ENCODE assay signal across 11 mouse cellular contexts in the genomic region with DNA sequence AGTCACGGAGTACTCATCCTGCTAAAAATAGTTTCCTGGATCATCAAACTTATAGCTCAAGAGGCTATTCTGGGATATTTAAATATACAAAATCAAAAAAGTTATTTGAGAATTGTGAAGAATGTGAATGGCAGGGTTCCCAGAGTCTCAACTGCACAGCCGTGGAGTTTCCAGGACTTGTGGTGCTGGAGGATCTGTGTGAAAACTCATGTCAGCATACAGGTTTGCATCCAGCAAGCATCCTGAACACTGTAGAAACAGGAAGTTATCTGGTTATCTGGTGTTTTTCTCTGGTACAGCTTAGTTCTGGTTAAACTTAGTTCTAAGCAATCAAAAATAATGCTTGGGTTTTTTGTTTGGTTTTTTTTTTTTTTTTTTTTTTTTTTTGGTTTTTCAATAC. TPM values are rescaled to one million over a fixed set of nuclear protein-coding genes. Genes with fewer than 3 reads are reported as not detected.
A peak's percentile ranks its signal among the peaks of the same experiment; 100 is the strongest.
DNase-seq lines count a peak whose midpoint lies in the region; ATAC-seq lines count a peak whose summit lies in the region.
"Had no signal": no experiment of that assay in that cellular context is flagged by ENCODE, and none has a peak within 500 bp of the region (broad histone marks: within the 10 kb centered on the region; RNA-seq: fewer than 3 reads in every experiment).

No protein-coding gene starts in this region.

- peak overlapping the region; percentile 95 for H3K27ac ChIP-seq in heart, embryonic 13.5 days (replicated peaks)
- H3K27ac ChIP-seq: liver, embryonic 14.5 days; midbrain, embryonic 10.5 days had no signal

- H3K4me2 ChIP-seq in heart, embryonic 13.5 days: no peak overlapping the region

- no peak for ATAC-seq in heart, embryonic 13.5 days (ENCODE audit: extremely low read depth, insufficient number of reproducible peaks, low FRiP score, low TSS enrichment)
- ATAC-seq: inflammation-experienced regulatory T-cells, adult 6 months had no signal

- no peak for DNase-seq in heart, postnatal 36 days
- peak; percentile 22 for DNase-seq in kidney, postnatal 14 days
- DNase-seq in kidney, adult 9 months: no peak
- DNase-seq in NIH3T3 (ENCODE audit: low read depth): peak; percentile 93
- peak; percentile 65 for DNase-seq in lung, postnatal 10 days
- DNase-seq in left cerebral cortex, postnatal 4 days: no peak
- DNase-seq in ovary, postnatal 14 days (ENCODE audit: low spot score): no peak

- H3K4me1 ChIP-seq in heart, embryonic 13.5 days: peaks cover 41% of the 10 kb centered on the region

- no peaks in the 10 kb centered on the region for H3K9me3 ChIP-seq in heart, embryonic 13.5 days
- H3K9me3 ChIP-seq: midbrain, embryonic 10.5 days had no signal

- no peak overlapping the region for H3K4me3 ChIP-seq in heart, embryonic 13.5 days
- H3K4me3 ChIP-seq: midbrain, embryonic 10.5 days had no signal

- intact Hi-C loops in heart, postnatal 36 days (cut with DNase I): no loop called here
- intact Hi-C loops in left cerebral cortex, postnatal 4 days (cut with DNase I): no loop called here

- H3K36me3 ChIP-seq in heart, embryonic 13.5 days: no peaks in the 10 kb centered on the region
- H3K36me3 ChIP-seq: midbrain, embryonic 10.5 days had no signal

- no peak overlapping the region for H3K9ac ChIP-seq in heart, embryonic 13.5 days
- H3K9ac ChIP-seq: liver, embryonic 14.5 days had no signal

- H3K27me3 ChIP-seq in heart, embryonic 13.5 days (replicated peaks): no peaks in the 10 kb centered on the region

- WGBS in heart, embryonic 13.5 days: 26% methylated on average over 2 of the region's 2 CpGs

RNA-seq across cellular contexts. Expression of a gene that starts 6.7 kb away (rescaled TPM):
- polyA plus RNA-seq in heart, embryonic 13.5 days (2015; fragmentation: Nextera tagmentation; extraction: Ambion mirVana): 61.3 and 63.2 TPM in 2 replicates
- total RNA-seq in heart, postnatal 36 days (2021): 100 to 1,000 TPM; 125 to 126 TPM
- 100 to 1,000 TPM; 164 to 170 TPM for total RNA-seq in left cerebral cortex, postnatal 4 days (2021)

RNA-seq across cellular contexts. Expression of a gene that starts 17.5 kb away (rescaled TPM):
- 13.6 and 15.8 TPM in 2 replicates for polyA plus RNA-seq in heart, embryonic 13.5 days (2015; fragmentation: Nextera tagmentation; extraction: Ambion mirVana)
- 1 to 10 TPM; 5.3 to 6.8 TPM for total RNA-seq in heart, postnatal 36 days (2021)
- 10 to 100 TPM in 1 of 2 experiments, 1 to 10 TPM in 1; 8.4 to 10.3 TPM for total RNA-seq in left cerebral cortex, postnatal 4 days (2021)

RNA-seq across cellular contexts. Expression of a gene that starts 43.7 kb away (rescaled TPM):
- 31.2 and 38.7 TPM in 2 replicates for polyA plus RNA-seq in heart, embryonic 13.5 days (2015; fragmentation: Nextera tagmentation; extraction: Ambion mirVana)
- 10 to 100 TPM; 81.8 to 88.8 TPM for total RNA-seq in heart, postnatal 36 days (2021)
- 100 to 1,000 TPM; 202 to 228 TPM for total RNA-seq in left cerebral cortex, postnatal 4 days (2021)

Comparison
In these comparisons a context has a peak if more than half of its experiments do, and no peak if none do; other contexts are left out.
1. DNase-seq: peak in kidney, postnatal 14 days (single experiment), NIH3T3 (single experiment) and lung, postnatal 10 days (single experiment); none in heart, postnatal 36 days (0 of 2), kidney, adult 9 months (single experiment), left cerebral cortex, postnatal 4 days (single experiment) and ovary, postnatal 14 days (single experiment).